Mouse (Mus musculus): ENCODE results near the gene Prc1.

DNA sequence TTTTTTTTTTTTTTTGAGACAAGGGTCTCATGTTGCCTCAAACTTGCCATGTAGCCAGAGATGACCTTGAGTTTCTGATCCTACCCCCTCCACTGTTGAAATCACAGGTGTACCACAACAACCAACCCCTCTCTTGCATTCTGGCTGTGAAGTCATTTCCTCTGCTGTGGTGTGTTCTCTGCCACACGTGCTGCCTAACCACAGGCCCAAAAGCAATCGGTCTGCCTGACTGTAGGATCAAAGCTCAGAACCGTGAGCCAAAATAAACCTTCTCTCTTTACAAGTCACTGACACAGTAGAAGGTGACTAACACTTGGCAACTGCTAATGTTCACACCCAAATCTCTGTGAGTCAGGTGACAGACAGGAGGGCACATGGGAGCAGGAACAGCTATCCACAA lies 66.2 kb downstream of the Prc1 start:
- TF ChIP-seq CTCF (IDR thresholded peaks at IDR 0.05; ENCODE audit: control insufficient read depth, insufficient read depth, insufficient replicate concordance, low read depth, low read length) (no peak), POLR2A (IDR thresholded peaks at IDR 0.05; ENCODE audit: control insufficient read depth, low read depth, low read length) (no peak)

Measured in testis, adult 2 months (tissue).